Mouse (Mus musculus) myocyte (in vitro differentiated cells): ENCODE data around the gene Tex12. TPM values are rescaled to one million over a fixed set of nuclear protein-coding genes. Genes with fewer than 3 reads are reported as not detected.

Experiments used
- H3K27me3 ChIP-seq: one replicate; pipeline ENCODE4 v1.6.1; 2011; ENCODE audit not compliant: control insufficient read depth, insufficient read depth, insufficient read length
- H3K36me3 ChIP-seq: one replicate; pipeline ENCODE4 v1.6.1; 2011; ENCODE audit not compliant: control insufficient read depth, insufficient read depth
- H3K4me2 ChIP-seq: one replicate; pipeline ENCODE4 v1.6.1; 2011; ENCODE audit warnings: low read depth, control low read depth
- H3K4me3 ChIP-seq: one replicate; pipeline ENCODE4 v1.5.1; 2011; ENCODE audit warnings: mild to moderate bottlenecking, control low read depth, moderate library complexity
- H3K79me2 ChIP-seq: one replicate; pipeline ENCODE4 v1.6.1; 2011; ENCODE audit not compliant: control insufficient read depth, insufficient read depth
- H3ac ChIP-seq: one replicate; pipeline ENCODE4 v1.6.1; 2011; ENCODE audit not compliant: control insufficient read depth, insufficient read length
- CEBPB ChIP-seq: IDR thresholded peaks from 2 replicates; pipeline ENCODE4 v1.6.1; 2011; ENCODE audit warnings: mild to moderate bottlenecking, moderate library complexity; ENCODE audit not compliant: poor library complexity, insufficient read depth, severe bottlenecking
- E2F4 ChIP-seq: IDR thresholded peaks from one replicate; pipeline ENCODE4 v1.6.1; 2011; ENCODE audit warnings: mild to moderate bottlenecking, control low read depth, moderate library complexity; ENCODE audit not compliant: insufficient read depth
- MAX ChIP-seq: IDR thresholded peaks from one replicate; pipeline ENCODE4 v1.6.1; 2011; ENCODE audit warnings: low read depth, mild to moderate bottlenecking, control low read depth
- MYOD1 ChIP-seq, 3 experiments: IDR thresholded peaks; one replicate each; pipeline ENCODE4 v1.6.1; 2011; ENCODE audit warnings: control low read depth in 2 of 3, low read depth in 2 of 3, mild to moderate bottlenecking in 2 of 3, moderate library complexity in 1 of 3; ENCODE audit not compliant: insufficient read length in 2 of 3, control insufficient read depth in 1 of 3
- MYOG ChIP-seq, 3 experiments: IDR thresholded peaks; one replicate each; pipeline ENCODE4 v1.6.1; 2011; ENCODE audit warnings: control low read depth in 2 of 3, low read depth in 2 of 3, mild to moderate bottlenecking in 2 of 3; ENCODE audit not compliant: insufficient read length in 2 of 3, control insufficient read depth in 1 of 3, insufficient read depth in 1 of 3
- POLR2A ChIP-seq: IDR thresholded peaks from one replicate; pipeline ENCODE4 v1.6.1; 2011; ENCODE audit warnings: low read depth, mild to moderate bottlenecking, control low read depth, moderate library complexity; ENCODE audit not compliant: insufficient read length
- POLR2AphosphoS2 ChIP-seq: IDR thresholded peaks from one replicate; pipeline ENCODE4 v1.6.1; 2011; ENCODE audit warnings: low read depth, control low read depth; ENCODE audit not compliant: insufficient read length
- REST ChIP-seq: IDR thresholded peaks from one replicate; pipeline ENCODE4 v1.6.1; 2011; ENCODE audit warnings: mild to moderate bottlenecking, control low read depth, moderate library complexity; ENCODE audit not compliant: insufficient read depth, insufficient read length
- SRF ChIP-seq: IDR thresholded peaks from one replicate; pipeline ENCODE4 v1.6.1; 2011; ENCODE audit warnings: low read depth; ENCODE audit not compliant: control insufficient read depth, insufficient read length
- TCF12 ChIP-seq: IDR thresholded peaks from one replicate; pipeline ENCODE4 v1.6.1; 2011; ENCODE audit warnings: mild to moderate bottlenecking, control low read depth; ENCODE audit not compliant: poor library complexity, insufficient read depth, severe bottlenecking
- TCF3 ChIP-seq: IDR thresholded peaks from one replicate; pipeline ENCODE4 v1.6.1; 2011; ENCODE audit warnings: low read depth, control low read depth; ENCODE audit not compliant: insufficient read length
- USF1 ChIP-seq: IDR thresholded peaks from one replicate; pipeline ENCODE4 v1.6.1; 2011; ENCODE audit warnings: low read depth, mild to moderate bottlenecking, control low read depth, moderate library complexity
- polyA plus RNA-seq: library from polyadenylated mRNA; unstranded; fragments of >200 nt; fragmentation: generic; extraction: Trizol; gene quantifications from one replicate; pipeline ENCODE4 v1.2.1, GENCODE M21; 2012; ENCODE audit warnings: missing spikeins

The Tex12 gene
- polyA plus RNA-seq, 1 experiment: not detected

DNA sequence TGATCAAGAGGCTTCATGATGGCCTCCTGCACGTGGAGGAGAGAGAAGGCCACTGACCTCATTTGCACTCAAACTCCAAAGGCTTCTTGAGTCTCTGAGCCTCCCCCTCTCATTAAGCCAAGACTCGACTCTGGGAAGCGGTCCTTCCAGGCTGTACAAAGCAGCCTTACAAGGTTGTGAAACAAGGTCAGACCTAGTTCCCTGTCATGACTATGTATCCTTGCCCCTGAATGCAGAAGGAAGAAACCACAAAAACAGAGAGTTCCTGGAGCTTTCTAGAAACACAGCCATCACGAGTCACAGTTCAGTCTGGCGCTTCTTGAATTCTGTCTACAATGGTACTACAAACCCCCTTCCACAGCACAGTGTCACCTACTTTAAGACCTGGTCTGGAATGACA is 38.6 kb downstream of the Tex12 start:
- peaks cover 10% of the 10 kb centered on the region for H3K36me3 ChIP-seq
- H3K79me2 ChIP-seq: peaks cover 6% of the 10 kb centered on the region
- H3ac ChIP-seq: no peak overlapping the region
- no peak overlapping the region for H3K4me2 ChIP-seq
- TF ChIP-seq TCF12: no peak
- no peak for TF ChIP-seq MYOG (IDR thresholded peaks at IDR 0.05; ENCODE audit: control insufficient read depth in 1 of 3, insufficient read depth in 1 of 3, insufficient read length in 2 of 3, low read depth in 2 of 3)
- TF ChIP-seq MYOD1 (IDR thresholded peaks at IDR 0.05; ENCODE audit: control insufficient read depth in 1 of 3, insufficient read length in 2 of 3, low read depth in 2 of 3): no peak
- TF ChIP-seq POLR2AphosphoS2: no peak
- TF ChIP-seq E2F4: no peak
- H3K27me3 ChIP-seq: no peaks in the 10 kb centered on the region
- no peak overlapping the region for H3K4me3 ChIP-seq

DNA sequence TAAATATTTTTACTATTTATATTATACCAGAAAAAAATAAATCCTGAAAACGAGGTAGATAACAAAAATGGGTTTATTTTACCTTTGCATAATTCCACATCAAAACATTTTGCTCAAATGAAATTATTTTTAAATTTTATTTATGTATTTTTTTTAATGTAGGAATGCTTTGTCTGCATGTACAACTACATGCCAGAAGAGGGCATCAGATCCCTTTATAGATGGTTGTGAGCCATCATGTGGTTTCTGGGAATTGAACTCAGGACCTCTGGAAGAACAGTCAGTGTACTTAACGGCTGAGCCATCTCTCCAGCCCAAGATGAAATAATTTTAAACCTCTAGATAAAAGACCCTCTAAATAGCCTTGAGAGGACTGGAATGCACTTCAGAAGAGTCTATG is 39.6 kb downstream of the Tex12 start:
- Histone ChIP-seq H3K4me3 (no peak overlapping the region), H3K36me3 (peaks cover 10% of the 10 kb centered on the region), H3ac (no peak overlapping the region), H3K27me3 (no peaks in the 10 kb centered on the region), H3K79me2 (no peaks in the 10 kb centered on the region), H3K4me2 (no peak overlapping the region)
- no peak for TF ChIP-seq SRF
- TF ChIP-seq USF1: no peak
- TF ChIP-seq E2F4: no peak
- no peak for TF ChIP-seq TCF12
- no peak for TF ChIP-seq MYOG (IDR thresholded peaks at IDR 0.05; ENCODE audit: control insufficient read depth in 1 of 3, insufficient read depth in 1 of 3, insufficient read length in 2 of 3, low read depth in 2 of 3)
- TF ChIP-seq POLR2AphosphoS2: no peak
- TF ChIP-seq REST: no peak
- no peak for TF ChIP-seq MYOD1 (IDR thresholded peaks at IDR 0.05; ENCODE audit: control insufficient read depth in 1 of 3, insufficient read length in 2 of 3, low read depth in 2 of 3)

DNA sequence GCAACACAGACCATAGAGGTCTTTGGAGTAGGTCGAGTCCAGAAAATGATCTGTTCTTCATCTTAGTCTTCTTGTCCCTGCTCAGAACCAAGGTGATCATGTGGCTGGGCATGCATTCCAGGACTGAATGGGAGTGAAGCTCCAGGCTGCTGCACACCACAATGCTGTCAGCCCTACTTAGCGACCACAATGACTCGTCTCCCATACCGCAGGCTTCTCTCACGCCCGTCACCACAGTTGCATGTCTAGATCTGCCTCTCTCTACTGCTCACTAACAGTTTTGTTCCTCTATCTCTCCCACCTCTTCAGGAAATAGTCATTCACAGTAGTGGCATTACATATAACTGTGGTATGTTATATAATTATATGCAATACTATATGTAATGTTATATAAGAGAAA is 40.4 kb downstream of the Tex12 start:
- Histone ChIP-seq H3K36me3 (peaks cover 10% of the 10 kb centered on the region), H3K4me3 (no peak overlapping the region), H3K79me2 (no peaks in the 10 kb centered on the region), H3K4me2 (no peak overlapping the region), H3ac (no peak overlapping the region), H3K27me3 (no peaks in the 10 kb centered on the region)
- TF ChIP-seq TCF12: no peak
- TF ChIP-seq CEBPB: no peak
- no peak for TF ChIP-seq POLR2A
- TF ChIP-seq POLR2AphosphoS2: peak; percentile 56
- peak in 1 of 3 experiments; percentile 35 for TF ChIP-seq MYOG (IDR thresholded peaks at IDR 0.05; ENCODE audit: control insufficient read depth in 1 of 3, insufficient read depth in 1 of 3, insufficient read length in 2 of 3, low read depth in 2 of 3)
- no peak for TF ChIP-seq MYOD1 (IDR thresholded peaks at IDR 0.05; ENCODE audit: control insufficient read depth in 1 of 3, insufficient read length in 2 of 3, low read depth in 2 of 3)
- TF ChIP-seq E2F4: no peak

DNA sequence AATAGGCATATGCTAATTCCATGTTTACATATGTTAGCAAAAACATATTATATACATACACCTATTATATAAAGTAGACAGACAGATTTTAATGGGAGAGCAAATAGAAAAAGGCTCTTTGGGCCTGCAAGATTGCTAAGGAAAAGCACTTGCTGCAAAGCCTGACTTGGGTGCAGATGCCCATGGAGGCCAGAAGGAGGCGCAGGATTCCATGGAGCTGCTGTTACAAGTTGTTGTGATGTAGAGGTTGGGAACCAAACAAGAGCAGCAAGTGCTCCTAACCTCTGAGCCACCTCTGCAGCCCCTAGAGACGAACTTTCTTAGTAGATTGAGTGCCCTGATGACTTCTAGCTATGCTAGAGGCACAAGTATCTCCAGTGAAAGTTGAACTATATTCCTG is 42.3 kb downstream of the Tex12 start:
- Histone ChIP-seq H3K79me2 (no peaks in the 10 kb centered on the region), H3K27me3 (no peaks in the 10 kb centered on the region), H3K4me2 (no peak overlapping the region), H3K36me3 (peaks cover 6% of the 10 kb centered on the region), H3ac (no peak overlapping the region), H3K4me3 (no peak overlapping the region)
- no peak for TF ChIP-seq MYOD1 (IDR thresholded peaks at IDR 0.05; ENCODE audit: control insufficient read depth in 1 of 3, insufficient read length in 2 of 3, low read depth in 2 of 3)
- no peak for TF ChIP-seq POLR2A
- TF ChIP-seq POLR2AphosphoS2: no peak
- TF ChIP-seq E2F4: no peak
- no peak for TF ChIP-seq TCF3
- no peak for TF ChIP-seq REST
- no peak for TF ChIP-seq MAX
- TF ChIP-seq CEBPB: no peak
- TF ChIP-seq TCF12: no peak
- TF ChIP-seq USF1: no peak
- no peak for TF ChIP-seq SRF
- TF ChIP-seq MYOG (IDR thresholded peaks at IDR 0.05; ENCODE audit: control insufficient read depth in 1 of 3, insufficient read depth in 1 of 3, insufficient read length in 2 of 3, low read depth in 2 of 3): no peak

DNA sequence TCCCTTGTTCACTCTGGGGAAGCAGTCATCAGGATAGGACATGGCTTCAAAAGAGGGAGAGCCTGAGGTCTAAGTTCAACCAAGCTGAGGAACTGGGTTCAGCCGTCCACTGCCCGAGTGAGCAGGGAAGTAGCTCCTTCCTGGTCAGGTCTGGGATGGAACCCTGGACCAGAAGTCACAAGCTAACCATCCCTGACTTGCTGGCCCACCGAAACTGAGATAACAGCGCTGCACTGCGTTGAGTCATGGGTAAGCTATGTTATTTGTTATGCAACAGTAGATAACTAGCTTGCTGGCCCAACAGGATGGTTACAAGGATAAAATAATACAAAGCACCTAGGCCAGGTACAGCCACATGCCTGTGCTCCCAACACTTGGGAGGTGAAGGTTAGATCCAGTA is 45.7 kb downstream of the Tex12 start:
- Histone ChIP-seq H3K36me3 (no peaks in the 10 kb centered on the region), H3K27me3 (no peaks in the 10 kb centered on the region), H3K4me3 (no peak overlapping the region), H3ac (no peak overlapping the region), H3K79me2 (no peaks in the 10 kb centered on the region), H3K4me2 (no peak overlapping the region)
- no peak for TF ChIP-seq E2F4
- no peak for TF ChIP-seq MAX
- TF ChIP-seq POLR2AphosphoS2: no peak
- TF ChIP-seq SRF: no peak
- no peak for TF ChIP-seq TCF12
- TF ChIP-seq REST: no peak
- no peak for TF ChIP-seq CEBPB
- TF ChIP-seq USF1: no peak
- no peak for TF ChIP-seq TCF3
- TF ChIP-seq MYOD1 (IDR thresholded peaks at IDR 0.05; ENCODE audit: control insufficient read depth in 1 of 3, insufficient read length in 2 of 3, low read depth in 2 of 3): no peak
